Mouse (Mus musculus) CH12.LX (cell line): Measurements from ENCODE around the gene Slc9a2. TPM values are rescaled to one million over a fixed set of nuclear protein-coding genes. Genes with fewer than 3 reads are reported as not detected.

Source experiments
- DNase-seq: peaks from one replicate; pipeline ENCODE4 v3.0.0-alpha.2; 2013; ENCODE audit errors: extremely low read depth
- H3K27ac ChIP-seq: 2 replicates; pipeline ENCODE4 v1.5.1; 2012; ENCODE audit warnings: low read depth, mild to moderate bottlenecking, control low read depth, moderate library complexity; ENCODE audit not compliant: insufficient read depth
- H3K27me3 ChIP-seq: replicated peaks from 2 replicates; pipeline ENCODE3; 2012; ENCODE audit warnings: inconsistent platforms
- H3K36me3 ChIP-seq, 2 experiments: replicated peaks in 1 of 2; 2 replicates each; pipeline versions ENCODE3 to v1.6.1; 2012; ENCODE audit warnings: inconsistent platforms in 1 of 2, low read length in 1 of 2, mild to moderate bottlenecking in 1 of 2, mixed read lengths in 1 of 2, moderate library complexity in 1 of 2; ENCODE audit not compliant: control insufficient read depth in 1 of 2, insufficient read depth in 1 of 2
- H3K4me1 ChIP-seq, 2 experiments: 2 replicates each; pipeline ENCODE4 v1.6.1; 2012; ENCODE audit warnings: inconsistent platforms in 1 of 2, moderate library complexity in 1 of 2; ENCODE audit not compliant: insufficient read depth in 2 of 2, control insufficient read depth in 1 of 2
- H3K4me2 ChIP-seq: 2 replicates; pipeline ENCODE4 v1.6.1; 2012; ENCODE audit warnings: low read depth, mild to moderate bottlenecking, control low read depth; ENCODE audit not compliant: poor library complexity, insufficient read depth, severe bottlenecking
- H3K4me3 ChIP-seq, 3 experiments: fragments of 150-350 bp in 1 of 3; sonication (generic) in 1 of 3; replicated peaks in 1 of 3; 2 replicates each; pipeline versions ENCODE3 to v1.5.1; 2011 to 2012; ENCODE audit warnings: low read depth in 2 of 3, low read length in 2 of 3, mild to moderate bottlenecking in 2 of 3, moderate library complexity in 2 of 3, control low read depth in 1 of 3, improper control_type of control experiment in 1 of 3, inconsistent platforms in 1 of 3, mixed read lengths in 1 of 3; ENCODE audit not compliant: poor library complexity in 1 of 3
- H3K79me2 ChIP-seq: replicated peaks from 2 replicates; pipeline ENCODE4 v1.6.1; 2012; ENCODE audit warnings: mild to moderate bottlenecking, moderate library complexity; ENCODE audit not compliant: control insufficient read depth, poor library complexity, insufficient read depth, severe bottlenecking; ENCODE audit errors: extremely low read depth
- H3K9ac ChIP-seq: 2 replicates; pipeline ENCODE4 v1.6.1; 2012; ENCODE audit warnings: low read depth, mild to moderate bottlenecking, control low read depth, moderate library complexity; ENCODE audit not compliant: insufficient read depth
- H3K9me3 ChIP-seq: replicated peaks from 2 replicates; pipeline ENCODE3; 2012; ENCODE audit warnings: low read length, inconsistent platforms, mixed read lengths
- BHLHE40 ChIP-seq: IDR thresholded peaks from 2 replicates; pipeline ENCODE4 v1.6.1; 2011; ENCODE audit warnings: mild to moderate bottlenecking, low read depth, low read length, improper control_type of control experiment
- CHD1 ChIP-seq: IDR thresholded peaks from 2 replicates; pipeline ENCODE4 v1.6.1; 2012; ENCODE audit warnings: low read depth, low read length, improper control_type of control experiment, inconsistent platforms
- E2F4 ChIP-seq: IDR thresholded peaks from 2 replicates; pipeline ENCODE4 v1.6.1; 2011; ENCODE audit warnings: low read depth, low read length, improper control_type of control experiment; ENCODE audit not compliant: insufficient replicate concordance
- EP300 ChIP-seq: IDR thresholded peaks from 2 replicates; pipeline ENCODE4 v1.6.1; 2011; ENCODE audit warnings: low read length, improper control_type of control experiment
- ETS1 ChIP-seq: conservative IDR thresholded peaks from 2 replicates; pipeline ENCODE4 v1.6.1; 2012; ENCODE audit warnings: low read depth, mild to moderate bottlenecking, inconsistent platforms, low read length, improper control_type of control experiment, moderate library complexity
- IRF4 ChIP-seq: IDR thresholded peaks from 2 replicates; pipeline ENCODE4 v1.6.1; 2014; ENCODE audit warnings: low read depth, mild to moderate bottlenecking, inconsistent platforms, low read length, improper control_type of control experiment
- JUND ChIP-seq: conservative IDR thresholded peaks from 2 replicates; pipeline ENCODE4 v1.6.1; 2011; ENCODE audit warnings: low read depth, low read length, improper control_type of control experiment
- KAT2A ChIP-seq: IDR thresholded peaks from 2 replicates; pipeline ENCODE4 v1.6.1; 2012; ENCODE audit warnings: low read length, improper control_type of control experiment, inconsistent platforms; ENCODE audit not compliant: insufficient replicate concordance
- MAFK ChIP-seq: IDR thresholded peaks from 2 replicates; pipeline ENCODE4 v1.6.1; 2011; ENCODE audit warnings: low read length, improper control_type of control experiment; ENCODE audit not compliant: insufficient replicate concordance
- MAX ChIP-seq: IDR thresholded peaks from 2 replicates; pipeline ENCODE4 v1.6.1; 2011; ENCODE audit warnings: low read length, improper control_type of control experiment
- MAZ ChIP-seq: IDR thresholded peaks from 2 replicates; pipeline ENCODE4 v1.6.1; 2012; ENCODE audit warnings: low read depth, mild to moderate bottlenecking, inconsistent platforms, low read length, improper control_type of control experiment, moderate library complexity
- MEF2A ChIP-seq: IDR thresholded peaks from 2 replicates; pipeline ENCODE4 v1.6.1; 2014; ENCODE audit warnings: low read depth, mild to moderate bottlenecking, inconsistent platforms, low read length, improper control_type of control experiment, borderline replicate concordance
- MXI1 ChIP-seq: IDR thresholded peaks from 2 replicates; pipeline ENCODE4 v1.6.1; 2011; ENCODE audit warnings: mild to moderate bottlenecking, low read depth, low read length, improper control_type of control experiment
- MYC ChIP-seq: IDR thresholded peaks from 2 replicates; pipeline ENCODE4 v1.6.1; 2011; ENCODE audit warnings: low read depth, mild to moderate bottlenecking, improper control_type of control experiment, low read length
- NRF1 ChIP-seq: IDR thresholded peaks from 2 replicates; pipeline ENCODE4 v1.6.1; 2014; ENCODE audit warnings: low read depth, mild to moderate bottlenecking, inconsistent platforms, low read length, improper control_type of control experiment, moderate library complexity
- PAX5 ChIP-seq: IDR thresholded peaks from 2 replicates; pipeline ENCODE4 v1.6.1; 2012; ENCODE audit warnings: low read length, inconsistent platforms, mixed read lengths
- POLR2A ChIP-seq: IDR thresholded peaks from 2 replicates; pipeline ENCODE4 v1.6.1; 2011; ENCODE audit warnings: low read depth, mild to moderate bottlenecking, improper control_type of control experiment, low read length
- RAD21 ChIP-seq: IDR thresholded peaks from 2 replicates; pipeline ENCODE4 v1.6.1; 2011; ENCODE audit warnings: low read depth, mild to moderate bottlenecking, low read length, improper control_type of control experiment, moderate library complexity
- SIN3A ChIP-seq: IDR thresholded peaks from 2 replicates; pipeline ENCODE4 v1.6.1; 2012; ENCODE audit warnings: low read length, improper control_type of control experiment, inconsistent platforms
- TCF12 ChIP-seq: IDR thresholded peaks from 2 replicates; pipeline ENCODE4 v1.6.1; 2014; ENCODE audit warnings: low read depth, mild to moderate bottlenecking, inconsistent platforms, low read length, improper control_type of control experiment
- ZC3H11A ChIP-seq: IDR thresholded peaks from 2 replicates; pipeline ENCODE4 v1.6.1; 2012; ENCODE audit warnings: low read depth, mild to moderate bottlenecking, inconsistent platforms, low read length, improper control_type of control experiment
- ZMIZ1 ChIP-seq: IDR thresholded peaks from 2 replicates; pipeline ENCODE4 v1.6.1; 2012; ENCODE audit warnings: low read depth, mild to moderate bottlenecking, inconsistent platforms, low read length, improper control_type of control experiment
- dilution Hi-C: fragments of 300-500 bp; cut with MboI; formaldehyde crosslinking; loops from 2 replicates; pipeline ENCODE4 v1.14.3; 2020; ENCODE audit warnings: low sequenced_read_pairs; ENCODE audit not compliant: extremely low pct_unique_long_range_greater_than_20kb, extremely low pct_ligation_motif_present
- in situ Hi-C: fragments of 300-500 bp; cut with MboI; formaldehyde crosslinking; loops from 3 replicates; pipeline ENCODE4 v1.14.3; 2019; ENCODE audit warnings: low sequenced_read_pairs, low pct_ligation_motif_present, low pct_unique_long_range_greater_than_20kb, mixed read lengths
- polyA plus RNA-seq: library from polyadenylated mRNA; unstranded; fragments of >175 nt; gene quantifications from 2 replicates; pipeline ENCODE4 v1.2.1, GENCODE M21; 2012; ENCODE audit warnings: low read depth; ENCODE audit not compliant: insufficient read length
- total RNA-seq, 2 experiments: library from RNA; depleted of rRNA; stranded (reverse); fragments of 300-350 nt in 1 of 2; fragments of >200 nt in 1 of 2; gene quantifications; 2 replicates each; pipeline ENCODE4 v1.2.3; 2012 to 2014

The Slc9a2 gene
- total and polyA plus RNA-seq, 3 experiments: not detected

- no peak overlapping the region for H3K4me2 ChIP-seq
- dilution Hi-C loops: no loop called here
- H3K9me3 ChIP-seq: peaks cover 17% of the 10 kb centered on the region
- H3K4me3 ChIP-seq: no peak overlapping the region
- H3K79me2 ChIP-seq: no peaks in the 10 kb centered on the region
- TF ChIP-seq IRF4: no peak
- no peak for TF ChIP-seq ZC3H11A
- TF ChIP-seq MYC: no peak
- TF ChIP-seq TCF12: no peak
- TF ChIP-seq MAFK: no peak
- TF ChIP-seq PAX5: no peak
- no peak for TF ChIP-seq E2F4
- TF ChIP-seq ZMIZ1: no peak
- no peak for TF ChIP-seq EP300
- TF ChIP-seq CHD1: no peak
- TF ChIP-seq ETS1: no peak
- TF ChIP-seq POLR2A: no peak
- TF ChIP-seq KAT2A: no peak
- TF ChIP-seq NRF1: no peak
- TF ChIP-seq SIN3A: no peak
- TF ChIP-seq MEF2A: no peak
- H3K27ac ChIP-seq: no peak overlapping the region
- no peaks in the 10 kb centered on the region for H3K36me3 ChIP-seq
- H3K4me1 ChIP-seq: no peaks in the 10 kb centered on the region
- in situ Hi-C loops: no loop called here
- DNase-seq: no peak
- H3K9ac ChIP-seq: no peak overlapping the region
- no peaks in the 10 kb centered on the region for H3K27me3 ChIP-seq
Measured at GRCm38 (mm10) chr1:40680868-40681698, 709 bp downstream of the Slc9a2 start.

GRCm38 (mm10) chr1:40681699-40682510 lies 1.5 kb downstream of the Slc9a2 start:
- dilution Hi-C loops (no loop called here), in situ Hi-C loops (no loop called here)
- TF ChIP-seq RAD21: no peak
- no peak for TF ChIP-seq MAZ
- TF ChIP-seq MYC: no peak
- no peak for TF ChIP-seq ZC3H11A
- no peak for TF ChIP-seq MXI1
- no peak for TF ChIP-seq JUND
- TF ChIP-seq MAFK: no peak
- no peak for TF ChIP-seq MAX
- TF ChIP-seq KAT2A: no peak
- no peak for TF ChIP-seq SIN3A
- no peak for TF ChIP-seq BHLHE40
- TF ChIP-seq EP300: no peak
- TF ChIP-seq POLR2A: no peak
- no peak for TF ChIP-seq ETS1
- no peak for TF ChIP-seq CHD1
- TF ChIP-seq TCF12: no peak
- no peak for TF ChIP-seq ZMIZ1
- H3K9me3 ChIP-seq: peaks cover 17% of the 10 kb centered on the region
- H3K27me3 ChIP-seq: no peaks in the 10 kb centered on the region
- H3K9ac ChIP-seq: no peak overlapping the region
- no peak overlapping the region for H3K4me3 ChIP-seq
- no peaks in the 10 kb centered on the region for H3K79me2 ChIP-seq
- H3K27ac ChIP-seq: no peak overlapping the region
- no peak for DNase-seq
- no peaks in the 10 kb centered on the region for H3K36me3 ChIP-seq
- no peaks in the 10 kb centered on the region for H3K4me1 ChIP-seq
- H3K4me2 ChIP-seq: no peak overlapping the region
